Mouse (Mus musculus) frontal cortex, postnatal 25 days (tissue): Measurements from ENCODE around the gene Thsd7a.

Source experiments
- DNase-seq, 2 experiments: peaks; one replicate each; pipeline ENCODE4 v3.0.0; 2022; ENCODE audit warnings: low spot score in 2 of 2

Gene Thsd7a

DNA sequence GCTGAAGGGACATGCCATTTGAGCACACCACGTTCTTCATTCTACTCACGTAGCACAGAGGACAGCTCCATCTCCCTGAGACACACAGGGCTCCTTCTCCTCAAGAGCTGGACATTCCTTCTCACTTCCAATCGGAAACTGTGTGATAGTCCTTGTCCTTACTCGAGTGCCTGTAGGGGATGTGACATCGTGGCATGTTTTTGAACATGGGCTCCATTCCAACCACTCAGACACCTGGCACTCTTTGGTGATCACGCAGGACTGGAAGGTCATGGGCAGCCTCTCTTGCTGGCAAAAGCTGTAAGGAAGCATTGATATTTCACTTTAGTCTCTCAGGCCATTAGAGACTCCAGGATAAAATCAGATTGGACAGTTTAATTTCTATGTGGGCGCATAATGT is 245.3 kb downstream of the Thsd7a start:
- no peak for DNase-seq

DNA sequence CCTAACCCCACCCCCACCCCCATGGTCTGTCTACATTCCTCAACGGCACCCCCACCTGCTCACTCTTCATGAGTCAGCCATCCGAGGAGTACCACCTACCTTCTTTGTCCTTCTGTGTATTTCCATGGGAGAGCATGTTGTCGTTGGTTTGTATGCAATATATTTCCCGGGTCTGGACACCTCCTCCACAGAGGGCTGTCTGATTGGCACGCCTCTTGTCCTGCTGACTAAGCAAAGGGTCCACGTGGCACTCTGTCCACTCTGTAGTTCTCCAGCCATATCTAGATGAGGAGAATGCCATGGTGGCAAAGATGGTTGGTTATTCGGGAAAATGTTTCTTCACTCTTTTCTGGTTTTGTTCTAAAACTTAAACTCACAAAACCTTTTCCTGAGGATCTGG is 248.3 kb downstream of the Thsd7a start:
- no peak for DNase-seq

DNA sequence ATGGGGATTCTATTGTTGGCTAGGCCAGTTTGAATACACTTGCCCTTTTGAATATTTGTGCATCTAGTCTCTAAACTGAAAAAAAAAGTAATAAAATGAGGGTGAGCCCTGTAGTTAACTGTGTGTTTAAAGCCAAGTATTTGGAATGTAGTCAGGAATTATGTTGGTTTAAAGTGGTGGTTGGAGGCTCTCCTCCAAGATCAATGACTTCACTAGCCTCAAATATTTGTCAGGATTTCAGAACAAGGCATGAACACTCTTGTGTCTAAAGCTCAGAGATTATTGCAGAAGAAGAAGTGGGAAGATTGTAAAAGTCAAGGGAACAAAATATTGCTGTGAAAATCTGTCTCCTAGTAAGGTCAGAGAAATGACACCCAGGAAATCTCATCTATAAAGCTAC is 249.3 kb downstream of the Thsd7a start:
- DNase-seq, result no peak

DNA sequence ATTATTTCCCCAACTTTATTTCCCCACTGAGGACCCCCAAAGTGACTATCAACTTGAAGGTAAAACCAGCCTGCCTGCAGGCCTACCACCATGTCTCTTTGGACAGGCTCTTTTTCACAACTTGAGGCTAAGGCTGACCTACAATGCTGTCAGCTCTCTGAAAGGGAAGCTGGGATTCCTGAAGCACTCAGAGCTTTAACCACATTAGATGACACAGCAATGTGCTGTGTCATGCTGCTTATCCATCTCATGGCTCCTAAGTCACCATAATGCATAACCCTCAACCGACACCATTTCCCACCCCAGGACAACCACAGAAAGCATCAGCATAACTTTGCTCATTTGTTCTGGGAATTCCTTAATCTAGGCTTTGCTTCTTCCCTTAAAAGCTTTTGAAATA is 255.6 kb downstream of the Thsd7a start:
- DNase-seq, result no peak

DNA sequence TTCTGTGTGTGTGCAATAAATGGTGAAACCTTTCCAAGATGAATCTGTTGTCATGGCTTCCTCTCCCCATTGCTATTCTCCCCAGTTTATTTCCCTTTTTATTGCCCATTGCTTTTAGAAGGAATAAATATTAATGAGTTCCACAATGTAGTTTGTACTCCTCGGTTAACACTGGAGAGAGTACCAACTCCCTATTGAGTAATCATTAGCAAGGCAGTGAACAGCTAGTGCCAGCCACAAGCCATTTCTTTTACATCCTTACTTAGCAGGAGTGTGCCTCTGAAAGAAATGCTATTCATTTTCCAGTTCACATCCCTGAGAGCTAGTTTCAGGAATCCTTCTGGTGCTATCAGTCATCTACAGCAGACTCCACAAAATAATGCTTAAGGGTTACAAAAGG is 260.3 kb downstream of the Thsd7a start:
- DNase-seq, result no peak

DNA sequence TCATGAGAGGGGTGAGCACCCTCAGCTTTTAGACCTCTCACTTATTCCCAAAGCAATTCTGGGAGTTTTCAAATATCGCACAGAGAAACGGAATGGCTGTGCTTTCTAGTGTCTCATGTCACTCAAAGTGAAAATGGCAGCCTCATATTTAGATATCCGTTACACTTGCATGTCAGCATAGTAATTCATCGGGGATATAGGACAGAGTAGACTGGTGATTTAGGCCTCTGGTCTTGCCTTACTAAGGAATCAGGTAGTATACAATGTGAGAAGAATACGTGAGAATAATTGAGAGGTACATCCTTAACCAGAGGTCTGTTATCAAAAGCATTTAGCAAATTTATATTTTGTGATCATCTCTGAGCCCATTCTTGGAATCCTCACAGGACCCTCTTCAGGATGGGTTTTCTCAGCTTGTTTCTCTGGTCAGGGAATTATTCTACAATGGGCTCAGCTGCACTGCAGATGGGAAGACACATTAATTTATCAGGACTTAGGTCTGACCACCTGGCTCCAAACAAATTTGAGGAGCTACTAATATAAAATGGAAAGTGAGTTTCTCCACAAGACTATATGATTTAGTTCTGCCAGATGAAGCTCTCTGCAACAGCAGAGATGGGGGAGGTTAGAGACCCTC is 267.6 kb downstream of the Thsd7a start:
- no peak for DNase-seq

DNA sequence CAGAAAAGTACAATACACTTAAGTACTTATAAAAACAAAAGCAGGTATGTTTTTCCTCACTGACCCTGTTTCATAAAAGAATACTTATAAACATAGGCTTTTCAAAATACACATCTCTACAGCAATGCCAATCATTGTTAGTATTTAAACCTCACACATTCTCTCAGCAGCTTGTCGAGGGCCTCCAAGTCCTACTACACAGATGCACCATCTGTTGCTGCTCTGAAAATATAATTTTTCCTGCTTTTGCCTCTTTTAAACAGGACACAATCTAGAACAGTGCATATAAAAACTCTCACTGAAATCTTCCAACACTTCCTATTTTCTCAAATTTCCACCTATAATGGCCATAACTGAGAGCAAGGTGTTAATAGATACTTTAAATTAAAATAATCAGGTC is 270.9 kb downstream of the Thsd7a start:
- DNase-seq, result no peak

DNA sequence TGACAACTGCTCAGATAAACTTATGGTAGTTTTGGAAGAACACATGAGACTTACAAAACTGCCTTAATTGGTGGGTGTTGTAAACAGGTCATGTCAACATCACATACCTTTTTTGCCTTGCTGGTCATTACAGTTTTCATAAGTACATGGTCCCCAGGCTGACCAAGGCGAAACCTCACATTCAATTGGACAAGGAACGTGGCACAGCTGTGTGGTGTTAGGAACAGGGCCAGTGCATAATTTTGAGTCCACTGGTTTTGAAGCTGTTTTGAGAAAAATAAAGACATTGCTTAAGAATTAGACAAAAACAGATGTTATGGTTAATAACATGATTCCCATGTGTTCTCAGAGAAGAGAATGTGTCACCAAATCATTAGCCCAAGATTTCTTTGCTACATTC is 278.3 kb downstream of the Thsd7a start:
- no peak for DNase-seq

DNA sequence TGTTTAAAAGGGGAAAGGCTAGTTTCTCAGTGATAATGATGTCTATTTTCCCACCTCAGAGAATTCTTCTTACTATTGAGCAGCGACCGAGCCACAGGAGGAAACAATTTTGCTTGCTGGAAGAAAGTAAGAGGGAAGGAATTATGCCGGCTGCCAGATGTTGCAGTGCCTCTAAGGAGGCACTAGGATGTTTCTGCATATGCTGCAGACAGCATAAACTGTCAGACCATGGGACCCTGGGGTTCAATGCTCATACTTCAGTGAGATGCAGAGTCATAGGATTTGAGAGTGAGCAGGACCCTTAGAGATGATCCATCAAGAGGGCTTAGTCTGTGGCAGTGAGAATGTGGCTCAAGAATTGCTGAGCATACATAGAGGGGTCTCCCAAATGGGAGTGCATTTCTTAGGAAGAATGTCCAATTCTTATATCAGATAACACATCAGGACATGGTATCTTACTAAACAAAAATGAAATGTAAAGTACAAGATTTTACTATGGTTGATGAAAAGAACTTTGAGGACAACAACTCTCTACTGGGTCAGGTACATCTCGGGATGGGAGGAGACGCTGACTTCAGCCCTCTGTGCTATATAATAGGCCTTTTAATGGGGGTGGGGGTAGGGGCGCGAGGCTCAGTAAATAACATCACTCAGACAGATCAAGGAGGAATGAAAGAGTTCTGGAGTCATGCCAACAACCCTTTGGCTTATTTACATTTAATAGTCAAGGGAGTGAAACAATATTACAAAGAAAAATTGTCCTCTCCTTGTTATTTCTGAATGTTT is 281.7 kb downstream of the Thsd7a start:
- no peak for DNase-seq

DNA sequence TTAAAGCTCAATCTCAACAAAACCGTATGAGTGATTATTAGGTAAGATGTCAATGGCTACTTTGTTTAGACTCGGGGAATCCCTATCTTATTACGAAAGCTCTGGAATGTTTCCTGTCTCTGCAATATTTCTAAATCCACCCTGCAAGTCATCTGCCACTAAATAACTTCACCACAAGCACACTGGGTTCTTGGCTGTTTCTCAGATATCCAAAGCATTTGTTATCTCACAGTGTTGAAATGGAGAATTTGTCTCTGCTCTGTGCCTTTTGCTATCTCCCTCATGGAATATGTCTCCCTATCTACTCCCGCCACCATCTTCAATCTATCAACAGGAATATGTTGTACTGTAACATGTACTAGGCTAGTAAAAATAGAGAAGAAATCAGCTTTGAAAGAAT is 290.4 kb downstream of the Thsd7a start:
- no peak for DNase-seq

DNA sequence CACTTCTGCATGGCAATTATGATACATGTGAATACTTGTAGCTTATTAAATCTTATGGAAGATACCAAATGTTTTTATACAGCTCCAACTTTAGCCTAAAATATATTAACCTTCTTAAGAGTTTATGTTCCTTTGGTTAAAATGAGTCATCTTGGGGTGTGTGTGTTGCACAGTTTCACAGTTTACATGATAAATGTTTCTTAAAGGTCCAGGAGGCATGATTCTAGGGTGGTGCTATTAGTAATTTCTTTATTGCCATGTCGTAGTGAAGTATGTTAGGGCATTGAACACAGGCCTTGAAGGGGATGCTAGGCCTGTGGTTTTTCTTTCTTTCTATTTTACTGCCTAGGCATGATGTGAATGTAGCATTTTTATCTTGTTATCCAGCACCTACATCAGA is 291.8 kb downstream of the Thsd7a start:
- DNase-seq, result no peak

DNA sequence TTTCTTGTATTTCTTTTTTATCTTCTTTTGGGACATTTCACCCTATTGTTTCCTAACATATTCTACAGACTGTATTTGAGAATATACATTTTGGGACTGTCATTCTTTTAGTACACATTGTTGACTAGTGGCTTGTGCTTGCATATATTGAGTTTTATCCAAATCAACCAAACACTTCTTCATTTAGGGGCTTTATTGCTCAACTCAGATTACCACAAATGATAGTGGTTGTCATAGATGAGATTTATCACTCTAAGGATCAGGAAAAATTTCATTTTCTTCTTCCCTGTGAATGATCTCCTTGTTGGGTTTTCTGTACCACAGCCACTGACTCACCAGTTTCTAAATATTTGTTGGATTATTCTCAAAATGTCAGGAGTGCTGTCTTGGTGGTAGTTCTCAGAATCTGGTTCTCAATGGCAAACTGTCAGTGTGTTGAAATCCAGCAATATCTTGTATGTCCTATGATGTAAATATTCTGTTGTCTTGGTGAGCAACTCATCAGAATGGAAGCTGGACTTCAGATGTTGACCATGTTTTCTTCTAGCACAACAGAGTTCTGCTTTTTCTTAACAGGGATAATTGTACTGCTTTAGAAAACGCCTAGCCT is 294.2 kb downstream of the Thsd7a start:
- DNase-seq, result no peak

DNA sequence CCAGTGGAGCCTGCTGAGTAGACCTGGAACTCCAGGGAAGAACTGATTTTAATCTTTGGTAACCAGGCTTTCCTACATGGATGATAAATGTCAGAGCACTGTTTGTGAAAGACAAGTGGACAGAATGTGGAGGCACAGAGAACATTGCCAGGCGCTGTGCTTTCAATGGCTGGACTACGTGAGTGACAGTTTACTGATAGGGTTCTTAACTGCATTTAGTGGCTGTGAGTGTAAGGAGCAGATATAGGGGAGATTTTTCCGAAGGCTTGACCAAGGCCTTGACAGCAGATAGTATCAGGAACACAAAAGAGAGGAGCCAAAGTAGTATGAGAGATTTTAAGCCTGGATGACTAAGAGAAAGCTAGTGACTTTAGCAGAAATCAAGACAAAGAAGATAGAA is 295.1 kb downstream of the Thsd7a start:
- no peak for DNase-seq

DNA sequence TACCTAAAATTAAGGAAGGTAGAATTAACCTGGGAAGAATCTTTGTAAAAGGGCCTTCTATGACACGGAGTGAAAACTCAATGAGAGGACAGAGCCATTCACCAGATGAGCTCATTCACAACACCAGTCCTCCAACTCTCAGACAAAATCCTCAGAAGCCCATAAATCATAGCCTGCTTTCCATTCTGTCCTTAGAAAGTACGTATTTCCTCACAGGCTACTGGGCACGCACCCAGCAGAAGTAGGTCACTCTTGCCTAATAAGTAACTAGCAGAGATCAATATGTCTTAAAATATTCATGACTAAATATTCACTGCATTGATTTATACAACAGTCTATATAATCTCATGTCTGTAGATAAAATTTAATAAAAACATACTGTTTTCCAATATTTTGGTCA is 300.4 kb downstream of the Thsd7a start:
- no peak for DNase-seq

DNA sequence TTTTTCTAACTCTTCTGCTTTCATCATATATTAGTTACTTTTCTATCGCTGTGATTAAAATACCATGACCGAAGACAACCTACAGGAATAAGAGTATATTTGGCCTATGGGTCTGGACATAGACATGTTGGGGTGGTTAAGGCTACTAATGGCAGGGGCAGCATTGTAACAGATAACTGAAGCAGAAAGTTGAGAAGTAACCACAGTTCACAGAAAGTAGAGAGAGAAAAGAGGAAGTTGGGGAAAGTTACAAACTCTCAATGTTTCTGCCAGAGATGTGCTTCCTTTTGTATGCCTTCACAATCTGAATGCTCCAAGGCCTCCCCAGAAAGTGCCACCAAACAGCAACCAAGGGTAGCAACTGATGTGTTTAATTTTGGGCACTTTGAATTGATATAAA is 303.7 kb downstream of the Thsd7a start:
- no peak for DNase-seq

DNA sequence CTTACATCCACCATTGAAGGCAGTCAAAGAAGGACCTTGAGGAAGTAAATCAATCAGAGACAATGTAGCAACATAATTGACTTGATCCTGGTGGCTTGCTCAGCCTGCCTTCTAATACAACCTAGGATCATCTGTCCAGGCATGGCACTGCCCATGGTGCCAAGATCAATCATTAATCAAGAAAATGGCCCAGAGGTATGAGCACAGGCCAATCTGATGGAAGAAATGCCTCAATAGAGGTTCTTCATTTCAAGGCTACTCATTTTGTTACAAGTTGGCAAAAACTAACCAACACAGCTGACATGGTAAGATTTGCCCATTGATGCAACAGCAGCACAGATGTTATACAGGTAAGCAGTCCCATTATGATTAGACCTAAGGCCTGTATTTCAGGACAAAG is 309.6 kb downstream of the Thsd7a start:
- no peak for DNase-seq

DNA sequence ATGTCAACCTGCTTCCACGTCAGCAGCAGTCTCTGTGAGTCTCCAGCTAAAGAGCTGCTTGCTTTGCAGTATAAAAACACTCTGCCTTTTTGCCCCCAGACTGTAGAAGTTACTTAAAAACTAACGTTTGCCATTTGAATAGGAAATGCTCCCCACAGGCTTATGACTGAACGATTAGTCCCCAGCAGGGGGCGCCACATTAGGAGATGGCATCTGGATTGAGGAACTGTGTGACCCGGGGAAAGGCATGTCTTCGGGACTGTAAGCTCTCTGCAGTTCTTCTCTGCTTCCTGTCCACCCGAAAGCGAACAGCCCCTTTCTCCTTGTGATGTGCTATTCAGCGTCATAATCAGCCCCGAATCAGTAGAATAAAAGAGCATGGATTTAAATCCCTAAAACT is 330.1 kb downstream of the Thsd7a start:
- no peak for DNase-seq

DNA sequence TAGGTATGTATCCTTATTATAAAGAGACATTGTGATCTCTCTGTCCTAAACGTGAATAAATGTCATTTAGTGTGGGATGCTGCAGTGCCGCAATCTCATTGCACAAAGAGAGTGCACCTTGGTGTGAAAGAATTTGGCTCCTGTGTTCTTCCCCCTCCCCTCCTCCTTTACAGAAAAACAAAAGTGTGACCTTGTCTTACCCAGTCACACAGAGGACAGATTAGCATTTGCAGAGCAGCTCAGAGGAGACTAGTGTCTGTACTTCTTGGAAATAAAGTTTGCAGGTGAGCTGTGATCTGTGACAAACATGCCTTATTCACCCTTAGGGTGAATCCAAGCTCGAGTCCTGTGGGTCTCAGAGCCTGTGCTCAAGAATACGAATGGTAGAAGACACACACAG is 332.2 kb downstream of the Thsd7a start:
- no peak for DNase-seq

DNA sequence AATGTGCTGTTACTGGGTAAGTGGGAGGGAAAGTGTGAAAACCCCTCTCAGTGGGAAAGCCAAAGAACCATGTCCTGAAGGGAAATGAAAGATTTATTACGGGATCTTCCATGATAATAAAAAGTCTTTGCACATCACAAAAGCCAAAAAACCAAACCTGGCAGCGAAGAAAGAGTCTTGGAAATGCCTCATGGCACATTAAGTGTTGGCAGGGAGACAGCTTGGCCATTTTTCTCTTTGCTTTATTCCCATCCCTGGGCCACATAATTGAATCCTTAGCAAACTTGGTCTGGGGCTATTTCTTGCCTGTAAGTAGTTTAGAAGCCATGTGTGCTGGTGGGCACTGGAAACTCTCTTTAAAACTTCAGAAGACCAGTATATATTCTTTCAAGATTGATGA is 344.8 kb downstream of the Thsd7a start:
- DNase-seq, result no peak

DNA sequence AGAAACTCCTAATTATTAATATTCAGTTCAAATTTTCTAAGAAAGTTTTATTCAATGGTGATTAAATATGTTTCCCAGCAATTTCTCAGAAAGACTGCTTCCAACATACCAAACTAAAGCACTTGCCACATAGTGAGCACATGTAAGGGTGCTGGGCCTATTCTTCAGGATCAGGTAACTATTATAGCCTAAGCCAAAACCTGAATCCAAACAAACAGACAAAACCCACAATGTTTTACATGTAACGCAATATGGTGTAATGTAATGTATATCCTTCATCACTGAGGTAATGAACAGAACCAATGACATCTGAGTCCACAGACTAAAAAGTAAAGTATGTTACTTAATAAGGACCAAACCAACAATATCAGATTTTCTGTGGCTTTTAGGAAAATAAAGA is 346.2 kb downstream of the Thsd7a start:
- DNase-seq, result no peak

DNA sequence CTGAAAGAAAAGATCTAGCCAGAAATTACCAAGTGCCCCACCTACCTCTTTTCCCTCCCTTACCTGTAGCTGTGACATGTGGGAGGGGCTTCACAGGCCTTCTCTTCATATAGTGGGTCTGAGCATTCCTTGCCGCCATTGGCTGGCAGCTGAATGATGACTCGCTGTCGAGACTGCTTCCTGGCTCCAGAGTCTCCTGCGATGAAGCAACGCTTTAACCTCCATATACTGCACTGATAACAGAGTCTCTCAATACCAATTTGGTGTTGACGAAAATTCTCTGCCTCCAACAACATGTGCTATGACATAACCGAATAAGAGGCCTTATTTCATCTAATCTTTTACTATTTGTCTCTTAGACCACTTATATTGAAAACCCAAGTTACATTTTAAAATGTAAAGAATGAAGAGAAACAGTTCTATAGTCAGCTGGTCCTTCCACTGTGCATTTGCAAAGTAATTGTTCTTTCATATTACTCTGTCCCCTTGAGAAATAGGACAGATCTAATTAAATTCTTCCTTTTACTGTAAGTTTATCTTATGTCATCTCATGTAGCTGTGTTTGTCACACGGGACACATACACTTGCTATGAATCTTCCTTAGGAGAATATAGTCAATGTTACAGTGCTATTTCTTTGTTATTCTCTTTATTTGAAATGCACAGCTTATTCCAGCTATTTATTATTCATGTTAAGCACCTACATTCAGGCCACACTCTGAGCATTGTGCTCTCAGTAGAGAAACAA is 351.3 kb downstream of the Thsd7a start:
- DNase-seq, result no peak

DNA sequence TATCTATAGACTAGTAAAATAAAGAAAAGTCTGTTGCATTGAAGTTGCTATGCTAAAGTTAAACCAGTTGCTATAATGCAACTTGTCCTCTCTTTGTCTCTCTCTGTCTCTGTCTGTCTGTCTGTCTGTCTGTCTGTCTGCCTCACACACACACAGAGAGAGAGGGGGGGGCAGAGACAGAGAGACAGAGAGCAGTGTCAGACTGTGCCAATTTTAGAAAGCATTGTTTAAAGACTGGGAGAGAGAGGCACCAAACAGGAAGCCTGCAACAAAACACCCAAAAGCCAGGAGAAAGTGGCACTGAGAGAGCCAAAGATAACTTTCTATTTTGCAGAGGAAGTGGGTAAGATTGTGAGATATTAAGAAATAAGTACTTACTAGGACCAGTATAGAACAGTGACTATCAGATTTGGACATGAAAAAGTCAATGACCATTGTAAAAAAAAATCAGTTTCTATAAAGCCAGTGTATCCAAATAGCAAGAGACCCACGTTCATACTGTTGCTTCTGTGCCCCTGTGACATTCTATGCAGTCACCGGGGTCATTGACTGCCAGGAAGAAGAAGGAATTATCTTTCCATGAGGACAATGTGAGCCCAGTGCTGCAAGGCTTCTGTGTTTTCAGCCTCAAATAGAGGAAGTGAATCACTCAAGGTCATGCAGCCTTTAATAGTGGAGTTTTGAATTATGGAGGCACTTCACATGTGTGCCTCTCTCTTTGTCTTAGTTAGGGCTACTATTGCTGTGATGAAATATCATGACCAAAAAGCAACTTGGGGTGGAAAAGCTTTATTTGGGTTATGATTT is 355.4 kb downstream of the Thsd7a start:
- DNase-seq, result no peak
